Mouse (Mus musculus): Measurements from ENCODE around the gene Wsb2.

- TF ChIP-seq POLR2A (IDR thresholded peaks at IDR 0.05; ENCODE audit: insufficient read depth, low read depth, low read length) (no peak), CTCF (IDR thresholded peaks at IDR 0.05) (no peak)
Measured at GRCm38 (mm10) chr5:117345432-117345976, 11.6 kb upstream of the Wsb2 start.

Data from heart, adult 2 months (tissue).